Mouse (Mus musculus) lung, adult 2 months (tissue): Measurements from ENCODE around the gene Svs1.

Source experiments
- CTCF ChIP-seq: fragments of 200-500 bp; IDR thresholded peaks from 2 replicates; pipeline ENCODE4 v1.5.1; 2011; ENCODE audit warnings: mild to moderate bottlenecking, low read length, control low read depth; ENCODE audit not compliant: insufficient read depth
- POLR2A ChIP-seq: fragments of 200-500 bp; IDR thresholded peaks from 2 replicates; pipeline ENCODE4 v1.6.1; 2011; ENCODE audit warnings: low read depth, mild to moderate bottlenecking, control low read depth, low read length, borderline replicate concordance; ENCODE audit errors: extremely low read depth

DNA sequence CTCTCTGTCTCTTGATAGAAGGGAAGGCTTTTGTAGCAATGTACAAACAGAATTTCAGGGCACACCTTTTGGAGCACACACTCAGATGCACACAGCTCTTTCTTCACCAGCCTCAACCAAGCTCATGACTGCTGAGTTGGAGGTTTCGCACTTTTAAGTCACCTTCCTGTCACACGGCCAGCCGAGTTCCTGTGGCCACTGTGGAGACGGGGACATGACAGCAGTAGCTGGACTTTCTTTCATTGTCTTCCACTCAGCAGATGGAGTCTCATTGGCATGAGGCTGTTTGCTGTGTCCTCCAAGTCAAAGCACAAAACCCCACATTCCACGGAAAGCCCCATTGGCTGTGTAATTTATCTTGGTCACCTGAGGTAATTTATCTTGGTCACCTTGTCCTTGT is 24.5 kb downstream of the Svs1 start:
- TF ChIP-seq CTCF (no peak), POLR2A (no peak)
